Mouse (Mus musculus) hindbrain, embryonic 15.5 days (tissue): ENCODE measurements at regions not wholly inside any gene's neighbourhood (a gene's known extent, or its start where the extent isn't known, plus 50 kb on each side); places are given as distances from the start of the nearest gene placed in this dataset.
A peak's percentile ranks its signal among the peaks of the same experiment; 100 is the strongest.

ENCODE experiments used
- ATAC-seq: fragments of 200-750 bp; cut with Nextera tagmentation; 2 replicates; pipeline ENCODE4 v1.8.0; 2017; ENCODE audit warnings: low read depth, moderate number of reproducible peaks, moderate TSS enrichment; ENCODE audit not compliant: low FRiP score
- H3K27ac ChIP-seq: fragments of 300-500 bp; sonication (generic); replicated peaks from 2 replicates; pipeline ENCODE4 v1.5.1; 2015; ENCODE audit warnings: mild to moderate bottlenecking, inconsistent platforms
- H3K27me3 ChIP-seq: fragments of 300-500 bp; sonication (generic); 2 replicates; pipeline ENCODE4 v1.6.1; 2015; ENCODE audit warnings: control low read depth, inconsistent platforms
- H3K36me3 ChIP-seq: fragments of 300-500 bp; sonication (generic); 2 replicates; pipeline ENCODE4 v1.6.1; 2015; ENCODE audit warnings: control low read depth, inconsistent platforms
- H3K4me1 ChIP-seq: fragments of 300-500 bp; sonication (generic); replicated peaks from 2 replicates; pipeline ENCODE4 v1.6.1; 2015; ENCODE audit warnings: control low read depth, inconsistent platforms
- H3K4me2 ChIP-seq: fragments of 300-500 bp; sonication (generic); 2 replicates; pipeline ENCODE4 v1.6.1; 2015; ENCODE audit warnings: moderate library complexity, mild to moderate bottlenecking, inconsistent platforms
- H3K4me3 ChIP-seq: fragments of 300-500 bp; sonication (generic); 2 replicates; pipeline ENCODE4 v1.5.1; 2015; ENCODE audit warnings: mild to moderate bottlenecking, inconsistent platforms
- H3K9ac ChIP-seq: fragments of 300-500 bp; sonication (generic); 2 replicates; pipeline ENCODE4 v1.6.1; 2015; ENCODE audit warnings: inconsistent platforms
- H3K9me3 ChIP-seq: fragments of 300-500 bp; sonication (generic); 2 replicates; pipeline ENCODE4 v1.6.1; 2016; ENCODE audit warnings: control low read depth, inconsistent platforms
- WGBS: fragments of 180-500 bp; shearing (Covaris S2); methylation state at CpG from one replicate; pipeline ENCODE4 v1.1.7; 2015; 5-methylcytosine and 5-hydroxymethylcytosine counted together

GRCm38 (mm10) chr15:62079155-62080109 lies 1156.6 kb upstream of the A1bg start:
- peak; percentile 88 for ATAC-seq
- Histone ChIP-seq H3K36me3 (no peaks in the 10 kb centered on the region), H3K9me3 (no peaks in the 10 kb centered on the region), H3K4me1 (peaks cover 4% of the 10 kb centered on the region; the same call in 1 of the 2 replicates), H3K9ac (no peak overlapping the region), H3K4me2 (no peak overlapping the region), H3K4me3 (no peak overlapping the region), H3K27me3 (no peaks in the 10 kb centered on the region), H3K27ac (no peak overlapping the region)
- 57% methylated on average over 9 of the region's 9 CpGs for WGBS

DNA sequence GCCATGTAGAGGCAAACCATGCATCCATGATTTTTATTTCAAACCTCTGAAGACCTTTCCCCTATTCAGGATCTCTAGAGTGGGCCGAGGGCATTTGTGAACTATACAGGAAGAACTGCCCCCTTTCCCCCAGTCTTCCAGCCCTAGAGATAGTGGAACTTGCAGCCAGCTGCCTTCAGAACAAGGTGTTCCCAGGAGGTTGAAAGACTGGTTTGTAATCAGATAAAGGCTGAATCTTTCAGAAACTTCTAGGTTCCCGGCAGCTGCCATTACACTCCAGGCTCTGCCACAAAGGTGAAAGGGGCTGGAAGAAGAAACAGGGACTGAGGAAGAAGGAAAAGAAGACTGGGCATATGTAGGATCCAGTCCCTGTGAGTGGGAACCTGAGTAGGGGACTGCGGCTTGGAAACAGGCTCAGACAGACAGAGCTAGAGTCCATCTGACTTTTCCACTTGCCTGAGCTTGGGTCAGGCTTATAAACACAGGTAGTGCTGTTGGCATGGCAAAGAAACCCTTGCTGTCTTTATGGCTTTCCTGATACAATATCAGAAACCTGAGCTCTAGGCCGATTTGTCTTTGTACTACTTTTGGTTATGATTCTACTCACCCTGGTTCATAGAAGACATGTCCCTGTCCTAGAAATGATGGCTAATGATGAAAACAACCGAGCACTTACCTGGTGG lies 1153.9 kb upstream of the A1bg start:
- H3K9ac ChIP-seq: no peak overlapping the region
- ATAC-seq: no peak
- peaks cover 4% of the 10 kb centered on the region; the same call in 1 of the 2 replicates for H3K4me1 ChIP-seq
- no peak overlapping the region for H3K4me3 ChIP-seq
- no peak overlapping the region for H3K27ac ChIP-seq
- 93% methylated on average over 5 of the region's 5 CpGs for WGBS
- H3K27me3 ChIP-seq: no peaks in the 10 kb centered on the region
- no peak overlapping the region for H3K4me2 ChIP-seq
- no peaks in the 10 kb centered on the region for H3K36me3 ChIP-seq
- no peaks in the 10 kb centered on the region for H3K9me3 ChIP-seq

DNA sequence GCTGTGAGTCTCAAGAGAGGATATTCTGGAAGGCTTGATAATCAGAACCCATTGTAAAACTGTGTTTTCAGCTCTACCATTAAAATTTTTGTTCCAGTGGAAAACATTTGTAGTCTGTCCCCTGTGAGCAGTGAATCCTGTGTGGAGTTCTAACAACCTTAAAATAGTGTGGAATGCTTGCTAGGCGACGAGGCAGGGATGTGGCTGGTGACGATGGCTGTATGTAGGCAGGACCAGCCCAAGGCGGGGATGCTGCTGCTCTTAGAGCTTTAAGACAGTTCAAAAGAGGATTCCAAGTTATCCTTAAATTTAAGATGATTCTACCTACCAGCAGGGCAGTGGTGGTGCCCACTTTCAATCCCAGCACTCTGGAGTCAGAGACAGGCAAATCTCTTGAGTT lies 1151.9 kb upstream of the A1bg start:
- Histone ChIP-seq H3K27ac (no peak overlapping the region), H3K27me3 (no peaks in the 10 kb centered on the region), H3K9ac (no peak overlapping the region), H3K4me1 (peaks cover 4% of the 10 kb centered on the region; the same call in 1 of the 2 replicates), H3K4me2 (no peak overlapping the region), H3K36me3 (no peaks in the 10 kb centered on the region), H3K9me3 (no peaks in the 10 kb centered on the region), H3K4me3 (no peak overlapping the region)
- 93% methylated on average over 4 of the region's 4 CpGs for WGBS
- no peak for ATAC-seq

DNA sequence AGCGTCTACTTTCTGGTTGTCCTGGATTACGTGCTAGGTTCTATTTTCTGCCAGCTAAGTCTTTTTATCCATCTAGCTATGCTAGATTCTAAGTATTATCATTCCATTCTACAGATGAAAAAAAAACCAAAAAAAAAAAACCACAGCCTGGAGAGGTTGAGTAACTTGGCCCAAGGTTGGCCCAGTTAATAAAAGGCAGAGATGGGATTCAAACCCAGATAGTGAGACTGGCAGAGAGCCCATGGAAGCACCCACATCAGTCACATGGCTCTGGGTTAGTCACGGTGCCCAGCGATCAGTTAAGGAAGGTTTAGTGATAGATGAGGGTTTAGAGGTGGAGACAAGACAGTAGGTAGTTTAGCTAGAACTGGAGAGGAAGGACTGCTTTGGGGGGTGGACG lies 1150.8 kb upstream of the A1bg start:
- H3K27me3 ChIP-seq: no peaks in the 10 kb centered on the region
- no peaks in the 10 kb centered on the region for H3K4me1 ChIP-seq
- no peaks in the 10 kb centered on the region for H3K36me3 ChIP-seq
- no peak for ATAC-seq
- H3K4me2 ChIP-seq: no peak overlapping the region
- no peak overlapping the region for H3K9ac ChIP-seq
- H3K4me3 ChIP-seq: no peak overlapping the region
- H3K9me3 ChIP-seq: no peaks in the 10 kb centered on the region
- H3K27ac ChIP-seq: no peak overlapping the region
- 95% methylated on average over 5 of the region's 5 CpGs for WGBS

DNA sequence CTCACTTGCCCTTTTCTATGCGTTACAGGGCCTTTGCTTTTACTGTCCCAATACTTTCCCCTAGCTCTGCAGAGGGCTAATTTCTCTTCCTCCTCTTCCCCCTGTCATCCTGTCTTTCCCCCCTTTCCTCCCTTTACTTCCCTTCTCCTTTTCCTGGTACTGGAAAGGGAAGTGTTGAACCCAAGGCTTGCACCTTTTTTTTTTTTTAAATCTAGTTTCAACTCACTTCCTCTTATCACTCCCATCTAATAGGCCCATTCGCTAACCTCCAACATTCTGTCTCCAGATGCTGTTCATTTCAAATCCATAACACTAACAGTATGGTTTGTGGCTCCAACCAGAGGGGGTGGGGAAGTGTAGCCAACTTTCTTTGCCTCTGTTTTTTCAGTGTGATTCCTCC lies 1148.5 kb upstream of the A1bg start:
- Histone ChIP-seq H3K9me3 (no peaks in the 10 kb centered on the region), H3K27me3 (no peaks in the 10 kb centered on the region), H3K9ac (no peak overlapping the region), H3K27ac (no peak overlapping the region), H3K36me3 (no peaks in the 10 kb centered on the region), H3K4me1 (no peaks in the 10 kb centered on the region), H3K4me2 (no peak overlapping the region), H3K4me3 (no peak overlapping the region)
- 86% methylated on average over 2 of the region's 2 CpGs for WGBS
- ATAC-seq: no peak

- Histone ChIP-seq H3K9me3 (no peaks in the 10 kb centered on the region), H3K27ac (no peak overlapping the region), H3K27me3 (no peaks in the 10 kb centered on the region), H3K4me1 (no peaks in the 10 kb centered on the region), H3K4me2 (no peak overlapping the region), H3K4me3 (no peak overlapping the region), H3K9ac (no peak overlapping the region), H3K36me3 (no peaks in the 10 kb centered on the region)
- 71% methylated on average over 11 of the region's 11 CpGs for WGBS
- no peak for ATAC-seq
Observed at GRCm38 (mm10) chr15:62068422-62069160, 1145.8 kb upstream of the A1bg start.

DNA sequence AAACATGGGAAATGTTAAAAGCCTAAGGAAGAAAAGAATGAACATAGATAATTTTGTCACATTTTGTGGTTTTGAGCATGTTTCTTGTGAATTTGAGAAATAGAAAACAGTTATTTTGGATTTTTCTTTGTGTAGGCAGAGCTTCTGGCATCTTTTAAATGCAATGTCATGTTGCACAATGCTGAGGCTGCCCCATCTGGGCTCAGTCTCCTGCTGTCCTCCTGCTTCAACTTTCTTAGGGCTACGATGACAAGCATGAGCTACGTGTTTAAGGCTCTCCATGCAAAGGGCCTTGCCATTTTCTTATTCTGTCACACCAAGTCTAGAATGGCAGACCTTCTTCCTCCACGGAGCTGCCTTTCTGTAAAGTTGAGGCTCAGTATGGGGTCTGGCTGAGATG lies 1141.6 kb upstream of the A1bg start:
- H3K4me3 ChIP-seq: no peak overlapping the region
- no peaks in the 10 kb centered on the region for H3K4me1 ChIP-seq
- H3K9ac ChIP-seq: no peak overlapping the region
- H3K27me3 ChIP-seq: no peaks in the 10 kb centered on the region
- WGBS: 88% methylated on average over 3 of the region's 3 CpGs
- ATAC-seq: no peak
- no peaks in the 10 kb centered on the region for H3K9me3 ChIP-seq
- no peak overlapping the region for H3K4me2 ChIP-seq
- H3K36me3 ChIP-seq: no peaks in the 10 kb centered on the region
- no peak overlapping the region for H3K27ac ChIP-seq

- no peaks in the 10 kb centered on the region for H3K27me3 ChIP-seq
- 84% methylated on average over 2 of the region's 2 CpGs for WGBS
- H3K4me2 ChIP-seq: no peak overlapping the region
- H3K36me3 ChIP-seq: no peaks in the 10 kb centered on the region
- no peak overlapping the region for H3K4me3 ChIP-seq
- no peak overlapping the region for H3K9ac ChIP-seq
- no peak for ATAC-seq
- H3K4me1 ChIP-seq: no peaks in the 10 kb centered on the region
- H3K9me3 ChIP-seq: no peaks in the 10 kb centered on the region
- no peak overlapping the region for H3K27ac ChIP-seq
Observed at GRCm38 (mm10) chr15:62057449-62057848, 1134.6 kb upstream of the A1bg start.

DNA sequence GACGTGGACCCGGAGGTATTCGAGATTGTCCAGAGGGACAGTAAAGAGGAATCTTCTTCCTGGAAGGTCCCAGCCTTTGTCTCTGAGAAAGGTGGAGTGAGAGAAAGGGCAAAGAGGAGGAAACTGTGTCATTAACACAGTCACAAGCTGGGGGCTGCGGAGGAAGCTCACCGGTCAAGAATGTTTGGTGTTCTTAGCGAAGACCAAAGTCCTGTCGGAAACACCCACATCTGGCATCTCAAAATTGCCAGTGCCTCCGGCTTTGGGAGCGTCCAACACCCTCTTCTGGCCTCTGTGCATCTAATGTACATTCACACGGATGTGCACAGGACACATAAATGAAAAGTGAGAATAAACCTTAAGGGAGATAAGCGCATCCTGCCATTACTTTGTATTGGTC lies 1134.1 kb upstream of the A1bg start:
- H3K4me3 ChIP-seq: no peak overlapping the region
- no peak overlapping the region for H3K4me2 ChIP-seq
- no peaks in the 10 kb centered on the region for H3K27me3 ChIP-seq
- ATAC-seq: no peak
- H3K27ac ChIP-seq: no peak overlapping the region
- WGBS: 88% methylated on average over 11 of the region's 11 CpGs
- no peaks in the 10 kb centered on the region for H3K36me3 ChIP-seq
- no peak overlapping the region for H3K9ac ChIP-seq
- no peaks in the 10 kb centered on the region for H3K9me3 ChIP-seq
- H3K4me1 ChIP-seq: no peaks in the 10 kb centered on the region

GRCm38 (mm10) chr15:62056401-62056800 lies 1133.6 kb upstream of the A1bg start:
- Histone ChIP-seq H3K4me2 (no peak overlapping the region), H3K27me3 (no peaks in the 10 kb centered on the region), H3K9me3 (no peaks in the 10 kb centered on the region), H3K4me3 (no peak overlapping the region), H3K9ac (no peak overlapping the region), H3K4me1 (no peaks in the 10 kb centered on the region), H3K36me3 (no peaks in the 10 kb centered on the region), H3K27ac (no peak overlapping the region)
- WGBS: 90% methylated on average over 3 of the region's 3 CpGs
- ATAC-seq: no peak

DNA sequence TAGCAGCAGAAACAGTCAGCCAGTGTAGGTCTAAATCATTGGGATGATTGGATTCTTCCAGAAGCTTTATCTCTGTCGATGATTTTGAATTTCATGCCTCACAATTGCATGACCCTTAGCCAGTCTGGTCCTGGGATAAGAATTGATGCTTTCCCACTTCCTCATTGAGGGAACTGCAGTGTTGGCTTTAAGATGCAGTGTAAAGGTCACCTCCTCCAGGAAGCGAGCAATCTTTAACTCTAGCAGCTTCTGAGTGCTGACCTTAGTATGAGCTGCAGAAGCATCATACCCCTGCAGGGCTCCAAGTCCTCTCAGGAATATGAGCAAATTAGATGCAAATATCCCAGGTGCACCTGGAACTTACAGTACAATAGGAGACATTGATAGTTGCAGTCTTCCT lies 1132.2 kb upstream of the A1bg start:
- 93% methylated on average over 2 of the region's 2 CpGs for WGBS
- Histone ChIP-seq H3K27ac (no peak overlapping the region), H3K36me3 (no peaks in the 10 kb centered on the region), H3K9ac (no peak overlapping the region), H3K9me3 (0 out of 2 replicates have a peak, but pooled peaks cover 4% of the 10 kb centered on the region), H3K4me3 (no peak overlapping the region), H3K27me3 (no peaks in the 10 kb centered on the region), H3K4me1 (no peaks in the 10 kb centered on the region), H3K4me2 (no peak overlapping the region)
- ATAC-seq: no peak
